Mouse (Mus musculus): ENCODE results near the gene Gnpnat1.

The Gnpnat1 gene

GRCm38 (mm10) chr14:45389194-45389593, 15.5 kb downstream of the Gnpnat1 start:
- no peak for DNase-seq

DNA sequence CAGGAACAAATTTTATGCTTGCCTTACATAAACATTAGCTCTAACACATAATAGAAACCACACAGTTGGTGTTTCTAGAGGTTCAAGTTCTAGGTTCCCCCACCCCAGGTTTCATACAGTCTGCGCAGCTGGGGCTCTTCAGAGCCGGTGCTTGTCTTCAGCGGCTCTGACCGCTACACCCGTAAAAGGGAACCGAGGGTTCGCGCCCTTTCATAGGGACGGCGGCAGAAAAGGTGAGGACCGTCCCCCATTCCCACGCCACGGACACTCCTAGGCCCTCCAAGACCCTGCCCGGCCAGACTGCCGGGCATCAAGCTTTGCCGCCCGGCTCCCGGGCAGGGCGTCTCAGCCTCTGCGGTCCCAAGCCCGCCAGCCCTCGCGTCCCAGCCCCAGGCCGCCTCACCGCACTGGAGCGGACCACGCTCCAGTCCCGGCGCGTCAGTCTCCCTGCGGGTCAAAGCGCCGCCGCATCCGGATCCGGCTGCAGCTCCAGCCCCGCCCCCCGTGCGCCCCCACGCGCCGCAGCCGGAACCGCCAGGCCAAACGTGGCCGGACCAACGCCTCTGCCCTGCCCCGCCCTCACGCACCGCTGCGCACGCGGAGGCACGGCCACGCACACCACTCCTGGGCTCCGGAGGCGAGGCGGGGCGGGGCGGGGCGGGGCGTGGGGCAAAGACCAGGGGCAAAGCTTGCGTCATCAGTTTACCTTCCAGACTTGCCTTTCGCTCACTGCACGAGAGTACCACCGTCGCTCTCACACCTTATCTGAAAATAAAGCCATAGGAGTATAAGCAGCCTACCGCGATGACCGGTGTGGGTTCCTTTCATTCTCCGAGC, 16.1 kb downstream of the Gnpnat1 start:
- peak; percentile 94 for DNase-seq

DNA sequence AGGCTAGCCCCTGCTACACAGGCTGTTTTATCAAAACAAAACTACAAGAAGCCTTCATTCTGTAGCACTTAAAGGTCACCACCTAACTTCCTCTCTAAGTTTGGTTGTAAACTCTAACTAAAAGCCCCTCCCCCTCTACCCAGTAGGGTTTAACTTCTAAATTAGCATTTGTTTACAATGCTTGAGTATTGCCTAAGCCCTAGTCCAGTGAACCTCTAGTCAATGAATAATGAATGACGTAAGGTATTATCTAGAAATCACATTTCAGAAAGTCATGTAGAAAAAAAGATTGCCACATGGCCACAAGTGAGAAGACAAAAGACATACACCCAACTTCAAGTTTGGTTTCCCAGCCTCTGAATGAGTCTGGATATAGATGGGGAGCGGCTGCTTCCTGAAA, 17.2 kb downstream of the Gnpnat1 start:
- no peak for DNase-seq

- DNase-seq, result no peak
Observed at GRCm38 (mm10) chr14:45385596-45385995, 19.1 kb downstream of the Gnpnat1 start.

- DNase-seq, result no peak
Observed at GRCm38 (mm10) chr14:45382912-45383311, 21.8 kb downstream of the Gnpnat1 start.

- DNase-seq, result no peak
Observed at GRCm38 (mm10) chr14:45380756-45381155, 24.0 kb downstream of the Gnpnat1 start.

- DNase-seq, result no peak
Observed at GRCm38 (mm10) chr14:45378771-45379170, 25.9 kb downstream of the Gnpnat1 start.

GRCm38 (mm10) chr14:45365196-45365587, 39.5 kb downstream of the Gnpnat1 start:
- no peak for DNase-seq

DNA sequence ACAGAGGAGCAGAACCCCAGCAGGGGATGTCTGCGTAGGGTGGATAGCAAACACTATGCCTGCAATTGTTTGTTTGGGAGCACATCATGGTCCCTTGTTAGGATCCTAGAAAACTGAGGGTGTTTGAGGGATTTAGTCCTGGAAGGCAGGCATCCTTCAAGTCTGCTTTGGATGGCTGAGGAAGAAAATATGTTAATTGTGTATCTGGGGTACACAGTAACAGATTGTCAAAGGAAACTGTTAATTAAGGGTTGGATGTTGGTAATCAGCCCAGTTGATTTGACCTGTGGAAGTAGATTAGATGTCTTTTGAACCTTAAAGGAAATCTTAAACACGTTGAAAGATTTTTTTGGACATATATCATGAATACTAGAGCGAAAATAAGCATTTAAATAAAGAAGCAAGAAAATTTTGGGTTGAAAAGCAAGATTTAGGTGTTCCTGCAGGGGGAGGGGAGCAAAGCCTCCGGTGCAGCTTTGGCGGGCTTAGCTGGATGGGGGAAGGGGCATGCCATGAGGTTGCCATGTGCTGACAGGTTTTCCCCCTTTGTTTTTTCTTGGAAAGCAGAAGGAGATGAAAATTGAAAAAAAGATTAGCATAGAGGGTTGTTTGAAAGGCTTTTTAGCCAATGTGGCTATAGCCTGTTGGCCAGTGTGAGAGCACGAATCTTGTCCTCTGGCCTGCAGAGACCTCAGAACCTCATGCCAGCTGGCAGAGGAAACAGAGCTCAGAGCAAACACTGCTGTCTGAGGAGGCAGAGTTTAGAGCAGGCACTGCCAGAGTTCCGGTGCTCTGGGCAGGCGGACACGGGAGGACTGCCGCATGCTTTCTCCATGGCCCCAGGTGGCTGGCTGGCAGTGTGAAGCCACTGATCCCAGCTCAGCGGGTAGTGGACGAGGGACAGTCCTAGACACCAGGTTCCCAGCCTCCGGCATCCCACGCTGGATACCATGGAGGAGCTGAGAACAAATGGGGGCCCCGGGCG, 40.2 kb downstream of the Gnpnat1 start:
- DNase-seq, result peak; percentile 56

DNA sequence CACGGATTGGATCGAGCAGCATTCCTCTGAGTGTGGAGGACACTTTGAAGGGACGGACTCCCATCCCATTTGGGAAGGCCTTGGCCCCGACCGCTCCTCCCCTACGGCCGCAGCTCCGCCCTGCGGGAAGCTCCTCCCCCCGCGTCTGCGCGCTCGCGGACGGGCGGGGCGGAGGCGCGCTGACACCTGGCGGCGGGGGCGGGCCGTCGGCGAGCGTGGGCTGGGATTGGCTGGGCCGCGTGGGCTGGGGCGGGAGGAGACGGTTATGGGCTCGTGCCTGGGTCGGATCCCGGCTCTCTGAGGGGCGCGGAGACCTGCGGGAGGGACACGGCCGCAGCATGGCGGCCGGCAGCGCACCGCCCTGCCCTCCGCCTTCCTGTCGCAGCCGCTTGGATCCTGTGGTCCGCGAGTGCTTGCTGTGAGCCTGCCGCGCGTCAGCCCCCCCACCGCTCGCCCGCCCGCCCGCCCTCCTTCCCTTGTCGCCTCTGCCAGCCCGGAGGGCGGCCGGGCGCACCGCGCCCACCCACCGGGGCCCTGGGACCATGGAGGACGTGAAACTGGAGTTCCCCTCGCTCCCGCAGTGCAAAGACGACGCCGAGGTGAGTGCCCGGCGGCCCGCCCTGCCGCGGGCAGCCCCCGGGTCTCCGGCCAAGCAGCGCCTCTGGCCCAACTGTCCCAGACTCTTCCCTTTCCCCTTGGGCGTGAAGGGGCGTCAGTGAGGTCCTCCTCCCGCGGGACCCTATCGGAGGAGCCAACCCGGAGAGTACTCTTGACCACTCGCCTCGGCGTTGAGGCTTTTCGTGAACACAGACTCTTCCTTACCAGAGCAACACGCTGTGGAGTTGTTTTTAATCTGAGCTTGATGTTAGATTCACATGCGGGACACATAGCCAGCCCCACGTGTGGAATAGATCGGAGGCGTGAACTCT, 53.5 kb downstream of the Gnpnat1 start, which contains the start of gene Styx:
Styx (plus strand) TSS at position 163 of the 929 bp plus-strand sequence.
- DNase-seq, result peak; percentile 95

GRCm38 (mm10) chr14:45329589-45330181, 75.0 kb downstream of the Gnpnat1 start, which contains the start of gene Psmc6:
Psmc6 (plus strand) TSS chr14:45329788.
- peak; percentile 89 for DNase-seq

DNA sequence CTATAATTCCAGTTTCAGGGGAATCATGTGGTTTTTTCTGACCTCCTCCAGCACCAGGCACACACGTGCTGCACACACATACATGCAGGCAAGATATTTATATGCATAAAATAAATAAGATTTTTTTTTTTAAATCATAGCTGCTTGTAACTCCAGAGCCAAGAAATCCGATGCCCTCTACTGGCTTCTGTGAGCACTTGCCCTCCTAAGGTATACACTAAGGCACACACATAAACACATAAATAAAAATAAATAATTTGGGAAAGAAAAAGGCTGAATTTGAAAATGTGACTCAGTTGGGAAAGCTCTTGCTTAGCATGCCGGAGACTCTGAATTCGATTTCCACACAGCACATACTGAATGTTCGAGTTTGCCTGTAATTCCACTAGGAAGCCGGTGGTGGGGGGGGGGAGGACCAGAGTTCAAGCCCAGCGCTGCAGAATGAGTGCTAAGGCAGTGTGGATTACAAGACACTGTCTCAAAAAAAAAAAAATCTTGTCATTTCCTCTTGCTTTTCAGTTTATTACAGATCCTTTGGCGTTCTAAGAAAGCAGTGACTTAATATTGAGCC, 75.6 kb downstream of the Gnpnat1 start:
- DNase-seq, result no peak

GRCm38 (mm10) chr14:45328072-45328713, 76.5 kb downstream of the Gnpnat1 start:
- DNase-seq, result no peak

All from cerebellum, adult 11 months (tissue).